Mouse (Mus musculus) spleen, adult 12 weeks (tissue): ENCODE data around the gene Fblim1.

Experiments
- DNase-seq: peaks from one replicate; pipeline ENCODE4 v3.0.0; 2022; ENCODE audit warnings: low spot score

Gene Fblim1

DNA sequence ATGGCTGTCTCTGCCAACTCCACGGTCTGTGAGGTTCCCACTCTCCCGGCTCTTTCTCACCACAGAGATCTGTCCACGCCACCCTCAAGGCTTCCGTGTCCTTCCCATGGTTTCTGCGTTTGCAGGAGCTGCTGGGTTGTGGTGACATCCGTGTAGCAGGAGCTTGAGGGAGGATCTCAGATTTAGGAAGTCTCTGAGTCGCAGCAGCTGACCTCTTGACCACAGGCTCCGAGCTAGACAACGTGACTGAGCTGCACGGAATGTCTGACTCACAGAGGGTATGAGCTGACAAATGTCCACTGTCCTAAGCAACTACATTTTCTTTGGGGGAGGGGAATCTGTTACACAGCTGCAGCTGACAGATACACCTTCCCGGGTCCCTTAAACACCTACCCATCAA, at the start of gene Fblim1:
Fblim1 (minus strand) TSS at position 236 of the 400 bp plus-strand sequence.
- no peak for DNase-seq

DNA sequence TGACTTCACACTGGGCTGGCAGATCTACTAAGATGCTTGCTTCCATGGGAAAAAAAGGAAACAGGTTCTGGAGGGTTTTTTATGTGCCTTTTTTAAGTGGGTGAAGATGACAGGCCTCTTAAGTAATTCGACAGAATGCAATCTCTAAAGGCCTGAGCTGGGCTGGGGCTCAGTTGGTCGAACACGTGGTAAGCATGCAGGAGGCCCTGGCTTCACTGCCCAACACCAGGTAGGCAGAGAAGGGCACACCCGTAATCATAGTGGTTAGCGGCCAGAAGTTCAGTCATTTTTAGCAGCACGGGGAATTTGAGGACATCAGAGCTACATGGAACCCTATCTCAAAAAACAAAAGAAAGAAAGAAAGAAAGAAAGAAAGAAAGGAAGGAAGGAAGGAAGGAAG, 48.6 kb upstream of the Fblim1 start:
- no peak for DNase-seq

DNA sequence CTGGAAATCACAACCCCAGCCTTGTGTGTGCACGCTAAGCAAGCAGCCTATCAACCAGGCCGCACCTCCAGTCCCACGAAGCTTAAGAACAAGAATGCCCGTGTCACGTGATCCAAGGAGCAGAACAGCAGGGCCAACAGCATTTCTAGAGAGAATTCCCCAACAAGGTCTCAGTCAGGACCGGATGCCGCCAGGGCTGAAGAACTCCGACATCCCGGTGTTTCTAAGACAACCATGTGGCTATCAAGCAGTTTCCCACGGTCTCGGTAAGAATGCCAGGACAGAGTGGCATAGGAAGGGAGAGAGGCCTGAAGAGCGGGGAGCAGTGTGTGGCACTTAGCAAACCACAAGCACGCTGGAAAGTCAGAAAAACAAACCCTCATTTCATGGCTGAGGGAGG, 47.9 kb upstream of the Fblim1 start:
- no peak for DNase-seq

DNA sequence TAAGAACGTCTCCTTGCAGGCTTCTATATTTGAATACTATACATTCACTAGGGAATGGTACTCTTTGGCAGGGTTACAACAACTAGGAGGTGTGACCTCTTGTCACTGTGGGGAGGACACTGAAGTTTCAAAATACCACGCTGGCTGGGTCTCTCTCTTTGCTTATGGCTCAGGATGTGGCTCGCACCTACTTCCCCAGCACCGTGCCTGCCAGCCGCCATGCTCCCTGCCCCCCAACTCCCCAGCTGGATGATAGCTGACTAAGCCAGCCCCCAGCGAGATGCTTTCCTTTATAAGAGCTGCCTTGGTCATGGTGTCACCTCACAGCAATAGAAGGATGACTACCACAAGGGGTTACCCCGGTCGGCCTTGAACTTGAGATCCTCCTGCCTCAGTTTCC, 47.1 kb upstream of the Fblim1 start:
- DNase-seq, result no peak

DNA sequence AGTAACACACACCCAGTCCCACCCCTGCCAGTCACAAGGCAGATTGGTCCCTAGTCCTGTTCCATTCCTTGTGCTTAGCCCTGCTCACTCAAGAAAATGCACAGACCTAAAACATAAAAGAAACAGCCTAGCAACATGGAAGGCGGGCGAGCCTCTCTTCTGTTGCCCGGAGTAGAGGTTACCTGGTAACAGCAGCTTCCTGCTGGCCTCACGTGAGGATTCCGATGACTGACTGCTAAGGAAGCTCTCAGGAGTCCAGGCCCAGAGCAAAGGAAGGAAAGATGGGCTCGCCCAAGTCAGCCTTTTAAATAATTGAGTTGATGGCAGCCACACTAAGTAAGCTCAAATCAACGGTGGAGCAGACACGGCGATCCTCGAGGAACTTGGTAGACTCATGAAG, 46.0 kb upstream of the Fblim1 start:
- no peak for DNase-seq

DNA sequence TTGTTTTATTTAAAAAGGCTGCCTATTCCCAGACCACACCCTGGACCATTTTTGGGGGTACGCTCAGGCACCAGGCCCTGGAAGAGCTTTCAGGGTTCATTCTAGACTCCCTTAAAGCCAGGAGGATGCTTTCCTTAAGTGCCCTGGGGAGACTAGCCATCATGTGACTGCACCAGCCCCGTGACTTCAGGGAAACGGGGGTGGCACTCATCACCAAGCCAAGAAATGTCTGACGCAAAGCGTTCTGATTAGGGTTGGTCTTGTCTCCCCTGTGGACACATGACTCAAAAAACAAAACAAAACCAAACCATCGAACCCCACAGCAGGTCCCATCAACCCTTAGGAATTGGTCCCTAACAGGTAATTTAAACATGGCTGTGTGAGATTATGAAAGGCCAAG, 45.4 kb upstream of the Fblim1 start:
- DNase-seq, result no peak

DNA sequence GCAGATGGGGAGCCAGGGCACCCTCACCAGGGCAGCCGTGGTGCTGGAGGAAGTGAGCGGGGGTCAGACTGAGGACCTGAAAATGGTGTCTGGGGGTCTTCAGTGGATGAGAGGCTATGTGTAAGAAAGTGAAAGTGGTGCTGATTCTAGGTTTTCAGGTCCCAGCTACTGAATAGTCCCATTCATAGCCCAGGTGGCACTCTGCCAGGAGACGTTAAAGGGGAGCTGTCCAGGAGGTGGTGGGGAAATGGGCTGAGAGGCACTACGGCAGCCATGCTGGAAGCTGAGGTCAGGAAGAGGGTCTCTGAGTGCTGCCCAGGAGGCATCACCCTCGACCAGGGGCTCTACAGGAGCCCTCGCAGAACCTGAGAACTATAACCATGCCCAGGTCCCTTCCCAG, 43.3 kb upstream of the Fblim1 start:
- DNase-seq, result no peak

DNA sequence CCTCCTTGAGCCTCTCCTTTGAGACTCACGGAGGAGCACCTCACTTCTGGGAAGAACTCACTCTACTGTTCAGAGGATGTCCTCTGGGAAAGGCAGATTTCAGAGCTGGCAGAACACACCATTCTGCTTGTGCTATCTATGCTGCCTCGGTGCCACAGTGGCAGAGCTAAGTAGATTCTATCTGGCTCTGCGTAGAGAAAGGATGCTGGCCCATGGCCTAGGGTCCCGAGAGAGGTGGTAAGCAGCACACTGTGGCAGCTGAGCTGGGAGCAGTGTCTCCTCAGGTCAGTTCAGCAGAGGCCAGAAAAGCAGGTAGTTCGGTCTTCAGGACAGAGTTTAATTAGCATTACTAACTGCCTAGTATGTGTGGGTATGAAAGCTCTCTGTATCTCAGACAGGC, 42.4 kb upstream of the Fblim1 start:
- no peak for DNase-seq

DNA sequence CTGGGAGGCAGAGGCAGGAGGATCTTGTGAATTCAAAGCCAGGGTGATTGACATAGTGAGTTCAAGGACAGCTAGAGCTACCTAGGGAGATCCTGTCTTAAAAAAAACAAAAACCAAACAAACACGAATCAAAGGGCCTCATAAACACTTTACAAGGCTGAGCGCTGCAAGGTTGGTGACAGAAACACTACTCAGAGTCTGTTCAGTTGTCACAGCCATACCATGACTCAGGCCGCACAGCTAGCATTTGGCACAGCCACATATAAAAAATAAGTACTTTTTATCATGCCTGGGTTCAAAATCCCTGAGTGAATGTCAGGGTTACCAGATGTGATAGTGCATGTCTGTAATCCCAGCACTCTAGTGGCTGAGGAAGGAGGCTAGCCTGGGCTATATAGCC, 41.3 kb upstream of the Fblim1 start:
- DNase-seq, result no peak

DNA sequence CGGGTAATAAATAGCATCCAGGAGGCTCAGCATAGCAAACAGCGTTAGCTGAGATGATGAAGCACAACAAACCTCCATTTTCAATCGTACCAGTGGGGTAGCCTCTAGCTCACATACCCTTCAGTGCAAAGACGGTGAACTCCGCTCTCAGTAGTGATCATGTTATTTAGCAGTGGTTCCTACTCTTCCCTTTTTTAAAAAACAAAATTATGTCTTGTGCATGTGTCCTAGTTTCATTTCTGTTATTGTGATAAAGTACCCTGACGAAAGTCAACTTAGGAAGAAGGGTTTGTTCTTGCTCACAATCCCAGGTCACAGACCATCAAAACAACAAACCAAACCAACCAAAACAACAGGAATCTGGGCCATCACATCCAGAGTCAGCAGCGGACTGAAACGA, 40.1 kb upstream of the Fblim1 start:
- DNase-seq, result no peak

DNA sequence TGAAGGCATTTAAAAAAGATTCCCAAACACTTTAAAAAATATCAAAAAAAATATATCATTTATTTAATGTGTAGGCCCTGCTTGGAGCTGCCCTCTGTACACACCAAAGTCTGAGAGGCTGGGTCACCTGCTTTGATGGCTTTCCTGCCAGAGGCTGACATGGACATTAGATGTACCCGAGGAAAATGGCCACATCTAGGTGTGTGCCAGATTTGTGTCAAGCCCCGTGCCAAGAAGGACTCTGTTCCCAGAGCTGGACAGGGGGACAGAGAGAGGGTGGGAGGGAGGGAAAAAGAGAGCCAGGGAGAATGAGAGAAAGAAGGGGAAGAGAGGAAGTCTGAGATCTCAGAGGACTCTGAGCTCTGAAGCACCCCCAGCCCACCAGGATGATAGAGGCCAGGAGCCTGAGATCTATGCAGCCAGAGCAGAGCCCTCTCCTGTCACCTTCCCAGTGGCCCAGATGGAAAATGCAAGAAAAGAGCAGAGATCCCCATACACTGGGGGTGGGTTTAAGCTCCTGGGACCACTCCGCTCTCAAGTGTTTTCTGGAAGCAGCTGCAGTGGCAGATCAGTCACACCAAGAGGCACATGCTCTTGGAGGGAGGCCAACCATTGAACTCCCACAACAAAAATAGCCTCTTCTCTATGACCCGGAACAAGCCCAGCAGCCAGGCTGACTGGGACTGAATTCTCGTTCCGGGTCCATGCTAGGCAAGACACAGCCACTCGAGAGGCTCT, 37.4 kb upstream of the Fblim1 start:
- DNase-seq, result no peak

DNA sequence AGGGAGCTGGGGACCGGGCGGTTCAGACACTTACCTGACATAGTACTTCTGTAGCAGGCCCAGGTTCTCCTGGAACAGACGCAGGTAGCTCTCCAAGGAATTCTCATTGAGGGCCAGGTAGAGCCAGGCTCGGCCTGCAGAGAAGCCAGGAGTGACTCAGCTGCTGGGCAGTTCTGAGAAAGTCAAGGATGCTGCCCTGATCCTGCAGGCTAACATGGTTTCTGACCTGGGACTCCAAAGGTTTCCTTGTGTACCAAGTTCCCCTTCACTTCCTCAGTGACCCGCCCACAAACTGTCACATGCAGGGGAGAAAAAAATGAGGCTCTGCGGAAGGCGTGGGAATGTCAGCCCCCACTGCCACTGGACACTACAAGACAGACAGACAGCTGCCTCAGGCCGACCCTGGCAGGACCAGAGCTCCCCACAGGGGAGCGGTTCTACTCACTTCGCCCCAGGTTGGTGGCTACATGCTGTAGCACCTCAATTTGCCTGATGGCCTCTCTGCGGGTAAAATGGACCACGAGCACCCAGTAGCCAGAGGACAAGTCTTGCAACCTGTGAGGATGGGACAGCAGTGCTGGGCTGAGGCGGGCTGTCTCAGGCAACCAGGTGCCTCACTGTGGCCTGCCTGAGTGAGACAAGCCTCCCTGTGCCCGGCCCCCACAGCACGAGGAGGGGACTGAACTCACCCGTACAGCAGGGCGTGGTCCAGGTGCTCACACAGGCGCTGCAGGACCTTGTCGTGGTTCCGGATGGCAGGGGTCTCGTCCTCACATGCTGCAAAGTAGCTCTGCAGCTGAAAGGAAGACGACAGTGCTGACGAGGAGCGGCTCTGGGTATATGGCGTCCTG, 36.3 kb upstream of the Fblim1 start:
- DNase-seq, result no peak

DNA sequence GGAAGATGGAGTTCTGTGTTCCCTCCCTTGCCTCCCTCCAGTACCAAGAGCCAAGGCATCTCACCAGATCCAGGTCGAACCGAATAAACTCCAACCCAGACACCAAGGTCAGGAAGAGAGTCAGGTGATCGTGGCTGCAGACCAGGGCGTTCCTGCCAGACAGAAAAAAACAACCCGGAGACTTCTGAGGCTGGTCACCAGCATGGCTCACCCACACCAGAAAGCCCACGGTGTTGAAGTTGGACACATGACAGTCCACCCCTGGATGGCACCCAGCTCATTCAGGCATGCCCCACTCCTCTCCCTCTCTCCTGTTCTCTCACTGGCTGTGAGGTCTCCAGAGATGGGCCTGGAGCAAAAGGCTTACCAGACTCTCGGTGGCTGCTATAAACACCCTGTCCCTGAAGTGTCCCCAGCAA, 35.5 kb upstream of the Fblim1 start:
- no peak for DNase-seq

DNA sequence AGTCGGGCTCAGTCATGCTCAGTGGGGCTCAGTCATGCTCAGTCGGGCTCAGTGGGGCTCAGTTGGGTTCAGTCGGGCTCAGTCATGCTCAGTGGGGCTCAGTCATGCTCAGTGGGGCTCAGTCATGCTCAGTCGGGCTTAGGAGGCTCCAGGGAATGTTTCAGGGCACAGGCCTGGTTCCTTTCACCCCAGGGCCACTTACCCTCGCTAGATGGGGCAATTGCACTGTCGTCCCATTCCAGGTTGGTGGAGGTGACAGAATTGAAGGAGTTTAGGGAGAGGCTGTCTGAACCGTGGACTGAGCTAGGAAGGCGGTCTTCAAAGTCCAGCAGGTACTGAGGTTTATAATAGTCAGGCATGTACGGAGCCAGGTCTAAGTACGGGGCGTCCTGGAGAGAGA, 33.6 kb upstream of the Fblim1 start:
- no peak for DNase-seq

DNA sequence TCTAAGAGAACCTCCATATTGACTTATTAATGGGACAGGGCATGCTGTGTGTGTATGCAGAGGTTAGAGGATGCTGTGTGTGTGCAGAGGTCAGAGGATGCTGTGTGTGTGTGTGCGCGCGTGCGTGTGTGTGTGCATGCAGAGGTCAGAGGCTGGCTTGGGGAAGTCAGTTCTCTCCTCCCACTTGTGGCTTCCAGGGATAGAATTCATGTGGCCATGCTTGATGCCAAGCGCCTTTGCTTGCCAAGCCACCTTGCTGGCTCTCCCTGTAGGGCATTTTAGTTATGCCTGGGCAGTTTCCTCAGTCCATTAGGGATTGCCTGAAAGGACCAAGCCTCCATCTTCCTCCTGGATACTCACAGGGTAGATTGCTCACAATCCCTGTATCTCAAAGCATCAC, 30.8 kb upstream of the Fblim1 start:
- no peak for DNase-seq

DNA sequence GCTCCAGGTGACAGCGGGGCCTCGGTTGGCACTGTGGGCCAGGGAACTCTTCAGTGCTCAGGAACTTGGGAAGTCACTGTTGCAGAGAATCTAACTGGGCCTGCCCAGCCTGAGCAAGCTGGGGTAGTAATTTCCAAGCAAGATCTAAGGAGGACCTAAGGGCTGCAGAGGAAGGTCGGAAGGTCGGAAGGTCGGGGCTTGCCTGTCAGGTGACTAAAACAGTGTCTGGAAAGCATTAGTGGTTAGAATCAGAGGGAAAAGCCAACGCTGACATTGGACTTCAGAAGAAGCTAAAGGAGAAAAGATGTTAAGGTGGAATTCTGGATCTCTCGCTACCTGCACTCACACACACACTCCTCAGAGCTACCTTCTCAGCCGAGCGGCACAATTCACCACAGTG, 30.1 kb upstream of the Fblim1 start:
- no peak for DNase-seq

DNA sequence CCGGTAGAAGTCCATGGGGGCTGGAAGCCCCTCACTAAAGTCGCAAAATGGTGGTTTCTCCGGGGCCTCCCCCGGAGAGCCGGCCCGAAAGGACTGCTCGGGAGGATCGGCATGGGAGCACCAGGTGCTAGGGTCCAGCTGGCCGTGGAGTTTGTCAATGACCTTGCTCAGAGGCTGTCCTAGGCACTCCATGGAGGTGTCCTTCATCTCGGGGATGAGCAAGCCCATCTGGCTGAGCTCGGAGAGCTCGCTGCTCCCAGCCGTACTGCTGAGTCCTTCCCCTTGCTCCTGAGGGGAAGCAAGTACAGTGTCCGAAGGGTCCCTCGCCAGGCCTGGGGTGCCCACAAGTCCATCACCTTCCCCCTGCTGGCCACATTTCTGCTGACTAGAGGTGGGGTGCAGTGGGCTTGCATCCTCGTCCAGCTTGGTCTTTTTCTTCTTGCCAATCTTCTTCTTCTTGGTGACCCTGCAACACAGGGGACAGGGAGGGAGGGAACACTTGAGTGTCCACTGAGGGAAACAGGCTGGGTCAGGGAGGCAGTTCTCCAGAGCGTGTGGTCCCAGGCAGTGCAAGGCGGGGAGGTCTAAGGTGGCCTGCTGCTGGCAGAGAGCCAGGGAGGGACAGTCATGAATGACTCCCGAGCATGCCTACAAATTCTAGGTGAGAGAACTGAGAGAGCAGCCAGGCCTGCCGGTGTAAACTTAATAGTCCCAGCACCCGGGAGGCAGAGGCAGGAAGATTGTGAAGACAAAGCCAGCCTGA, 26.4 kb upstream of the Fblim1 start:
- DNase-seq, result no peak

DNA sequence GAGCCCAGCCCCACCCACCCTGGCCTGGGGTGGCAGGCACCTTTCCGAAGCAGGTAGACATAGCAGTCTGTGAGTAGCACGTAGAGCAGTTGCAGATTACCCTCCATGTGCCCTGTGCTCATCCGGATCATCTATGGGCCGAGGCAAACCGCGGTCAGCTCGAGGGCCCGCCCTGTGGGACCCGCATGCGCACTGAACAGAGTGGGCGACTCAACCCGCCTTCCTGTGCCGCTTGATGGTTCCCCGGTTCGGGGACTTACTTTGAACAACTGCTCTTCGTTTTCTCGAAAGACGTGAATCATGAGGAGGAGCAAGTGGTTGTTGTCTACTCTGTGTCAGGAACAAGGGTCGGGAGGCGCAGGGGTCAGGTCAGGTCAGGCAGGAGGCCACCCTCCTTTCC, 25.4 kb upstream of the Fblim1 start:
- no peak for DNase-seq

DNA sequence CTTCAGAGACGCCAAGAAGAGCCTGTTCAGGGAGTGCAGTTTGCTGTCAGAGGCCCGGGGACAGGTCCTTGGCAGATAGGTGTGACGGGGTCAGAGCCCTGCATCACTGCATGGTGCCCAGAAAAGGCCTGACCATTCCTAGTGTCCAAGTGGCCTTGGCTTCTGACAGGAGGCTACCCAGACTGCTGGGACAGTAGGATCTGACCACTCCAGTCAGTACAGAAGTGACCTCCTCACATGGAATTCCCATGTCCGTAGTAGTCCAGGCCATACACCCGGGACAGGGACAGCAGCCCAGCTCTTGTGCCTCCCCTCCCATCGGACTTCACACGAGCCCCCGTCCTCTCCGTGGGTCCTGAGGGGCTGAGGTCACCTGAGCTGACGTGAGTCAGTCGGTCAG, 24.1 kb upstream of the Fblim1 start:
- no peak for DNase-seq

DNA sequence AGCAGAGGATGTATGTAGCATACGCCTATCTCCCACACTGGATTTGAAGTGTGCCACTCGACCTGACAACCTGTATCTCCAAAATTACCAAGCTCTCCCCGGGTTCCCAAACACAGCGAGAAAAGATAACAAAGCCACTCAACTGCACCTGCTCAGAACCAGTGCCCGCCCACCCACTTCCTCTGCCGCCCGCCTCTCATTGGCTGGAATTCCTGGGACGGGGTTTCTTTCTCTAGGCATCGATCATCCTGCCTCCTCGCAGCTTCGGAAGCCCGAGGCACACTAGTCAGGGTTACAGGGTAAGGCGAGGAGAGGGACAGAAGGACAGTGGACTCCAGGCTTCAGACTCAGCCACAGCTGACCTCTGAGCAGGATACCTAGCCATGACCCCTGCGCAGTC, 22.8 kb upstream of the Fblim1 start:
- no peak for DNase-seq

DNA sequence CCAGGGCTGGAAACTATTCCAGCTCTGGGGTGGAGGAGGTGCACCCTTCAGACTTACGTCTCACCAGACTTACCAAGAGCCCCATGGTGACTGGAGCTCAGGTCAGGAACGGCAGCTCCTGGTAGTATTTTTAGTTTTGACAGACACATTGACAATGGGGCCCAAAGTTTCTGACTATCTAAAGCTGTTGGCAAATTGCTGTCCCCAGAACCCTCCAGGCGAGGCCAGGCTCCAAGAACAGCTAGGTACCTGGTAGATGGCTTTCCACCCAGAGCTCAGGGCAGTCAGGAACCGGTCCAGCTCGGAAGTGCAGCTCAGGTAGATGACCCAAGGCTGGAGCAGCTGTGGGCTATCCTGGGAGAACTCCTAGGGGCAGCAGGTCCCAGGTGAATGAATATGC, 21.6 kb upstream of the Fblim1 start:
- no peak for DNase-seq

DNA sequence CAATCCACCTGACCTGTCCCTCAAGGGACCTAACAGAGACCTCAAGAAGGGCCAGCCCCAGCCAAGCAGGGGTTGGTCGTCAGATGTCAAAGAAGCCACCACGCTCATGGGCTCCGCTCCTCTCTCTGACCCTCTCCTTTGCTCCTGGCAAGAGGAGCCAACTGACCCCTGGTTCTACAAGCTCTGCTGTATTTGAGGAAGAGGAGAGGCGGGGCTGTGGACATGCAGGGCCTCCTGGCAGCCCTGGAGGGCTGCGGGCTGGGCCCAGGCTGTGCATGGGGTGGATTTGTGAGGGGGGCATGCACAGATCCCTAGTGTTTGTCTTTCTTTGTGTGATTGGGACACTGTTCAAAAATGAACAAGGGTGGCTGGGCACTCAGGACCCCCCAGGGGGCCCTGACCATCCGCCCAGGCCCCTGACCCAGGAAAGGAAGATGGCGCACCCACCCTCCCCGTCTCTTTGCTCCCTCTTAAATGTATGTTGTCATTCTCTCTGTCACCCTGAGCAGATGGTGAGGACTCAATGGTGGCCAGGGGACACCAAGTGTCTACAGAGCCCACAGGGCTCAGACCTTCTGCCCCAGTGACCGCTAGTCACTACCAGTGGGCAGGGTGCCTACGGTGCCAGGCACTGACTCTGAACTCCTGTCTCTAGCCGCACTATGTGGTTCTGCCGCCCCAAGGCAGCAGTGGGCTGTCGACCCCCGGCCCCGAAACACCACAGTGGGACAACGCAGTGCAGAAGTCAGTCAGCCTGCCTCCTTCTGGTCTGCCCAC, 20.1 kb upstream of the Fblim1 start:
- no peak for DNase-seq
